Mouse (Mus musculus) induced T-regulatory cell, adult 2 months (primary cell): ENCODE measurements around the gene Hrc.

Source experiments
- DNase-seq: peaks from one replicate; pipeline ENCODE4 v3.0.0-alpha.2; 2012; ENCODE audit warnings: low read depth

Hrc gene

DNA sequence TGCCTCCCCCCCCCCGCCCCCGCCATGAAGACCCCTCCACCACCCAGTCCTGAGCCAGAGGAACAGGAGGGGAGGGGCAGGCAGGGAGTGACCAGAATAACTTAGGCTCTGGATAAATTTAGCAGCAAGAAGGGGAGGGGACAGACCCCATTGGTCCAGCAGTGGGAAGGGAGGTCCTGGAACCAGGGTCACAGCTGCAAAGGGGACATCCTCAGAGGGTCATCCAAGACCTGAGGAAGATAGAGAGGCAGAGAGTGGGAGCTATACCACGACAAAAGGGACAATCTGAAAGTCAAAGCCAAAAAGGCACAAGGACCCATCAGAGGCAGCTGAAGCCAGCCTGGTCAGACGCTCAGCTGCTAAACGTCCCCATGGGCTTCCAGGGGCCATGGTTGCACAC, at the start of gene Hrc:
Gene Hrc (plus strand): TSS at position 235 of the 400 bp plus-strand sequence.
- DNase-seq, result no peak

DNA sequence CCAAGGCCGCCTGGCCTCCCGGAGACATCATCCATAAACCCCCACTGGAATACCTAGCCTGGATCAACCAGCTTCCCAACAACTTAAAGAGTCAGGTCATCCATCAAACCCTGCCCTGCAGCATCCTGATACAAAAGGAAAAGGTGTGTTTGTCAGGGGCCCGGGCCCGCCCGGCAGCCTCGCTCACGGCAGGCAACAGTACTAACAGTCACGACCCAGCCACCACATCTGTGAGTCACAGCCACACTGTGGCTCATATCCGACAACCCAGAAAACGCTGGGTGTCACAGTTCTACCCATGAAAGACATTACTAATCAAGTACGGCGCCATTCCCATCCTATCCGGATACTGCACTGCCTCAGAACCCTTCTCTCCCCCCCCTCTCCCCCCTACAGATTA, 48.6 kb upstream of the Hrc start:
- DNase-seq, result no peak

DNA sequence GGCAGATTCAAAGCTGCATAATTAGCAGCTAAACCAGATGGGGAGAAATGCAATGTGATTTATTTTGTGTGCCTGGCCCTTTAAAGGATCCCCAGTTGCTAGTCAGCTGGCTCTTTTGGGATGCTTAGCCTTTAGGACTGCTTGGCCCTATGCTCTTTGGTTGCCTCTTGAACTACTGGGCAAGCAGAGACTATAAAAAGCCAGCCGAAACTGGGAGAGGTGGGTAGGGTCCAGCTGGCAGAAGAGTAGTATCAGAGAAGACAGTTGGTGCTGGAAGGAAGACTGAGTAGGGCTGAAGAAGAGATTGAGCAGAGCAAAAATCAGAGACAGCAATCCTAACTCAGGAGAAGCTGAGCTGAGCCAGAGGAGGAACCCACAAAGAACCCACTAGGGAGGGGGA, 38.5 kb upstream of the Hrc start:
- DNase-seq, result no peak

DNA sequence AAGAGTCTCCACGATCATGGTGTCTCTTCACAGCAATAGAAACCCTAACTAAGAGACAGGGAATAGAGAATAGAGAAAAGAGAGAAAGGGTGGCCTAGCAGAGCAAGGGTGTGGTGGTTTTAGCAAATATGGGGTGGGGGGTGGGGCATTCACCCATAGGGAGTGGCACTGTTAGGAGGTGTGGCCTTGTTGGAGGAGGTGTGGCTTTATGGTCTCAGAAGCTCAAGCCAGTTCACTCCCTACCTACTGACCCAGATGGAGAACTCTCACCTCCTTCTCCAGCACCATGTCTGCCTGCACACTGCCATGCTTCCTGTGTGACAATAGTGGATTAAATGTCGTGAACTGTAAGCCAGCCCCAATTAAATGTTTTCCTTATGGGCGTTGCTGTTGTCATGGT, 37.5 kb upstream of the Hrc start:
- DNase-seq, result no peak

DNA sequence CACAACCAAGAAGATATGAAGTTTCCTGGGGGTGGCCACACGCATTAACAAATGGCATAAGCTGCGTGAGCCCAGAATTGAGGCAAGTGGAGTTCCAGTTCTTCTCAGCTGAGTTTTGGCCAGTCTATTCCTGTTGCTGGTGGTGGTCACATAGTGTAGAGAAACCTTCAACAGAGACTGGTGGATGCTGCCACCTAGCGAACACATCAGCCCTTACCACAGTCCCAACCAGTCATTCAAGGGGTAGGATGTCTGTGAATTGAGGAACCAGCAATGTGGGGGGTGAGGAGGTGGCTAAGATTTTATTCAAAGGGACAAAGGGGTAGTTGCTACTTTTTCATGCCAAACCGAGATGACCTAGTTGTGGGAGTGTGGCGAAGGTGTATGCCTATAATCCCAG, 35.3 kb upstream of the Hrc start:
- DNase-seq, result peak; percentile 75

DNA sequence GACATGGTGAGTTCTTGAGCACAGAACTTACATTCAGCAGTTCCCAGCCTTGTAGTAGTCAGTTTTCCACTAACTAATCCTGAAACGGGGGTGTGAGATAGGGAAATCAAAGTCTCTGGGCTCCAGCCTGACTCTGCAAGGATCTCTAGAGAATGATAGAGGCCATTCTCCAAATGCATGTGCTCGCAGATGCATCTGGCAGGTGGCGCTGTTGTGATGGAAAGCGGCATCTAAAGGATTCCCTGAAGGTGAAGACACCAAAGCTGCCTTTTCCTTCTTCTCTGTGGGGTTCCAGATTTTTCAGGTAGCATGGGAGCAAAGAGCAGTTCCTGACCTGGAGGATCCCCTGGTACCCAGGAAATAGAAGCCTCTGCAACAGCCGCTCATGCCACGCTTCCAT, 34.8 kb upstream of the Hrc start:
- peak; percentile 75 for DNase-seq

DNA sequence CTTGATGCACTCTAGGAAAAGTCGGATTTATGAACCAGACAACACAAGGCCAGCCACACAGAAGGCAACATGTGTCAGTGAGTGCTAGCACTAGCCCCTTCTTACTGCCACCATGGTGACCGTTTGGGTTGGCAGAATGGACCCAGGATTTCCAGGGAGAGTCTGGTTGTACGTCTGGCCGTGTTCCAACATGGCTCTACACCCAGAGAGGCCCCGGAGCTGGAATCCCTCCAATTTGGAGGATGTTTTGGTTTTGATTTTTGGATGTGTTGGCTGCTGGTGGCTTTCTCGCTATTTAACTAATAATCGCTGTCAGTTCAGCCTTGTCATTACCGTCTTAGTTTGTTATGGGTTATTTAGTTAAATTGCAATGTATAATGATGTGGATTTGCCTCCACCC, 32.5 kb upstream of the Hrc start:
- DNase-seq, result no peak

DNA sequence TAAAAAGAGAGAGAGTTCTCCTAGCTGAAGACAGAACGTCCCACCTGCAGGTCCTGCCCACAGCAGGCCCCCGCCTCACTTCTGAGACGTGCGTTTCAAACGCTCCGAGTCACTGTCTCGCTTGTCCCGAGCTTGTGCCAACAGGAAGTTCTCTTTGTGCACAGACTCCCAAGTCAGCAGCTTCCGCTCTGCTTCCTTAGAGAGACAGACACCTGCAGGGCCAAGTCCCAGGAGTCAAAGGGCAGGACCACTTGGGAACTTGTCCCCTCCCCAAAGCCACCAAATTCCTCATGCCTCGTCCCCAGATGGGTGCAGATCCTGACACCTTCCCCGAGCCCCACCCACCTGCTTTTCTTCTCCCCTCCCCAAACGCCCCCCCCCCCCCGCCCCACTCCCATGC, 30.2 kb upstream of the Hrc start:
- peak; percentile 12 for DNase-seq

DNA sequence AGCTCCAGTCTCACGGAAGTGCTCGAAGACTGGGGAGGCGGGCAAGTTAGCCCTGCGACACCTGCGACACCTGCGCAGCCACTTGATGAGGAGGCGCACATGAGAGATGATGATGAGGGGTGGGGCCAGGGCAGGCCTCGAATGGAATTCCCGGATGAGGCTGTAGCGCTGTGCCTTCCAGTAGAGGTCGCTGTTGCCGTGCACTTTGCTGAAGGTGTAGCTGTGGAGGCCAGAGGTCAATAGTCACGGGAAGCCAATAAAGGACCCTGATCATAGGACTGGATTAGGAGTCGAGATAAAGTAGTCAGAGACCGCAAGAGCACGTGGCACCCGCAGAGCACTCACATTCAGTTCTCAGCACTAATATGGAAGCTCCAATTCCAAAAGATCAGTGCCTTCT, 29.8 kb upstream of the Hrc start:
- DNase-seq, result peak; percentile 81

DNA sequence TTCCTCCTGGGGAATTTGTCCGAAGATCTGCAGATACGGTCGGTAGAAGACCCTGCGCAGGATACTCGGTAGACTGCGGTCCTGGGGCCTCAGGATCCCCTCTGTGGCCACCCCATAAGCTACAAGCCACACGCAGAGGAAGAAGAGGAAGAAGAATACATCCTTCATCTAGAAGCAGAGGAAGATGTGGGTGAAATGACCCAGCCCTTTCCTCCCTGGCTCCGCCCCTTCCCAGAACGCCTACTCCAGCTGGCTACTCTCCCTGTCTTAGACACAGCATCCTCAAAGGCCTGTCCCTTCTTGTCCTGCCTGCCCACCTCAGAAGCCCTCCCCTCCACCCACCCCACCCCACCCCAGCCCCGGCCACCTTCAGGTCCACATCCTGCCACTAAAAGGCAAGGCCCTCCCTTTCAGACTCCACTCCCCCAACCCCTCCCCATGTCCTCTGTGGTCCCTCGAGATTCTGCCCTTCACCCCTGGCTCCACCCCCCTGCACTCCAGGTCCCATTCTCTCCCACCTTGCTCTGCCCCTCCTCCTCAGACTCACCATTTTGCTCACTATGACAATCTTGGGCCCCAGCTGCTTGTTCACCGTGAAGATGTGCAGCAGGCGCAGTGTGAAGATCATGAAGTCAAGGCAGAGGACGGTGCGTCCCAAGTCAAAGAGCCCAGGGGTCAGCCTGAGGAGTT, 26.4 kb upstream of the Hrc start:
- peak; percentile 62 for DNase-seq

DNA sequence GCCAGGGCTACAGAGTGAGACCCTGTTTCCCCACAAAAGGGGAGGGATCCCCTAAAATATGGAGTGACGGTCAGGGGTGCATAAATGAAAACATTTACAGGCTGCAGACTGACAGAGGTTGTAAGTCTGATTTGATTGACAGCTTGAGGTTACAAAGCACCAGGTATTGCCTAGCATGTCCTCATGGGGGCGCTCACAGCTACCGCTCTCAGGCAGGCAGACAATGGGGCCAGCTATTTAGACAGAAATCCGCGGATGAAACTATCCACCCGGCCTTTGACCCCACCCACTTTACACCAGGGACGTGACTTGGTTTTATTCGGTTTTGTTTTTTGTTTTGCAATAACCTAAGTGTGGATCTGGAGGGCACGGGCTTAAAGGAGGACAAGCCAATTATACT, 25.6 kb upstream of the Hrc start:
- peak; percentile 83 for DNase-seq

DNA sequence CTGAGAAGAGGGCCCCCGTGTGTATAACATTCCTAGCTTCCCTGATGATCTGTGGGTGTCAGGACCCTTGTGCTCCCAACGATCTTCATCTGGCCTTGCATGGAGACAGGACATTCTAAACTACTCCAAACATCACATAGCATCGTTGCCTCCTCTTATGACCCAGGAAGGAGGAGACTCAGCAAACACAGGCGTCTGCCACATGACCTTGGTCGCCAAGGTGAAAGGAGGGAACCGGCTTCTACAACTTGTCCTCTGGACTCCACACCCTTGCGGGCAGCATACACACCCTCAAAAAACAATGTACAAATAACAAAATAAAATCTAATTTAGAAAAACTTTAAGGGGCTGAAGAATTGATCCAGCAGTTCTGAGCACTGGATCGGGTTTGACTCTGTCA, 23.1 kb upstream of the Hrc start:
- DNase-seq, result no peak

DNA sequence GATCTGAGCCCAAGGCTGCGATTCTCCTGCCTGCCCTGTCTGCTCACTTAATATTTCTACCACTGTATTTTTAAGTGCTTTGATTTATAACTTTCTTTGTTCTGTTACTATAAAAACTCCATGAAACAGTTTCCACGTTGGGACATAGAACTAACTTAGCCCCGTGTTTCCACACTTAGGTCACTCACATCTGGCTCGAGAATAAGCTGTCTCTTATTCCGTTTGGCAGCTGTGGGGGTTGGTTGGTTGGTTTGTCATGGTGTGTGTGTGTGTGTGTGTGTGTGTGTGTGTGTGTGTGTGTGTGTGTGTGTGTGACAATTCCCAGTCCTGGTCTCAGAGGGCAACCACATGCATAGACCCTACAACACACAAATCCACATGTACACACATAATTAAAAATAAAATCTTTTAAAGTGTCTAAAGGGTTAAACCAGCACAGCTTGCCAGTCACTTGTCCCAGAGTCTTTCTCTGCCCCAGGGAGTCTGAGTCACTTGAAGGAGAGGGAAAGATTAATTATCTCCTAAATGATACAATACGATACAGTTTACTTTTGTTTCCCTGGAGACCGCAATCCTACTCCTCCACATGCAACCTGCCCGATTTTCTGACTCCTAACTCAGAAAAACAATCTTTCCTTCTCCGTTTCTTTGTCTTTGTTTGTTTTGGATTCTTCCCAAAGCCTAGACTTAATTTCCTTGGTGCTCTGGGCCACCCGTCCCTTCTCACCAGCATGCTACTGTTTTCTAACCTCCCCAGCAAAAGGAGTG, 22.2 kb upstream of the Hrc start:
- DNase-seq, result no peak

DNA sequence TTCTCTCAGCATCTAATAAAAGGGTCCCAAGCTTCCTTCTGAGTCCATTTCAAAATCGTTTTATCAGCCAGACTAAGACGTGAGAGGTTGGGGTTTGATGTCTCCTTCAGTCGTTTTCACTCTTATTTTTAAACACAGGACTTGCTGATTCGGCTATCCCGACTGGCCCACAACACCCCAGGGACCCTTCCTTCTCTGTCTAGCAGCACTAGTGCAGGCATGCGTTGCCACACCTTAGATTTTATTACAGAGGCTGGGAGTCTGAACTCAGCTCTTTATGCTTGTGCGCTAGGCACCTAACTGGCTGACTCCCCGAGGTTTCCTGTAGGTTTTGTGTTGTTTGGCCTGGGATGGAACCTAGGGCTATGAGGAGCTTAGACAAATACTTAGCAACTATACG, 21.6 kb upstream of the Hrc start:
- no peak for DNase-seq

DNA sequence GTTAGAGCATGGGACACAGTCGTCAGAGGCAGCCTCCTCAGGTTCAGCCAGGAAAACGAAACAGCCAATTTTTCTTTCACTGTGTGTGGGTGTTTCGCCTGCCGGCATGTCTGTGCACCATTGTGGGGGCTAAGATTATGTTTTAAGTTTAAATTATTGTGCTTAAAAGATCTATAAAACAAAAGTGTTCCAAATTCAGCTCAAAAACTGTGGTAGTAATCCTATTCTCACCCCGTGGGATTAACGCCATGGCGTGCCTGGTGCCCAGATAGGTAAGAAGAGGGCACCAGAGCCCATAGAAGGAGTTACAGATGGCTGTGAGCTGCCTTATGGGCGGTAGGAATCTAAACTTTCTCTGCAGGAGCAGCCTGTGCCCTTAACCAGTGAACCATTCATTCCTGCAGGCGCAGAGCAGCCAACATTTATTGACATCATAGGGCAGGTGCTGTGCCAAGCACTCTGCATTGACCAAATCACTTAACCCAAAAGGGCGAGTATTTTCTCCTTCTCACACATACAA, 19.8 kb upstream of the Hrc start:
- DNase-seq, result no peak

DNA sequence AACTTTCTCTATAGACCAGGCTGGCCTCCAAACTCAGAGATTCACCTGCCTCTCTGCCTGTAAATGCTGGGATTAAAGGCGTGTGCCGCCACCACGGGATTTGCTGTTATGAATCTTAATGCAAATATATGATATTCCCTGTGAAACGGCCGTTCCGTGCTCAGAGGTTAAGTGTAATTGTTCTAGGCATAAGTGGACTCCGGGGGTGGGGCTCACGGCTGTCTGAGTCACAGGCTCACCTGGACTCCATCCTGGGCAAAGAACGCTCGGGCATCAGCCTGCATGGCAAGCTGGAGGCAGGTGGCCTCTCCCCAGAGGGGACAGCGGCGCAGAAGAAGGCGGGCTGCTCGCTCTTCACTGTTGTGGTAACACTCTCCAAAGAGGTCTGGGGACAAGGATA, 18.6 kb upstream of the Hrc start:
- DNase-seq, result no peak

DNA sequence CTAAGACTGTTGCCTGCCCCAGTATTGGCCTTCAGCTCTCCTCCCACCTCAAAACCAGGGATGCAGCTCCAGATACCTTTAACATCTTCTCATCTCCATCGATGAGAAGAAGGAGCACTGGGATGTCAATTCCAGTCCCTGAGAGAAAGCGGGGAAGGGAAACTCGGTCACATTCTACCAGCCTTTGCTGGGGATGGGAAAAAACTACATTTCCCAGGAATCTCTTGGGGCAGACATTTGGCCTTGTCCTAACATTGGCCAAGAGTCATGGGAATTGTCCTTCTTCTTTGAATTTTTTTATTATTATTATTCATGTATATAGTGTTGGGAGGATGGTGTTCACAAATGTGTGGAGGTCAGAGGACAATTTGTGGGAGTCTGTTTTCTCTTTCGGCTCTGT, 12.8 kb upstream of the Hrc start:
- DNase-seq, result no peak

DNA sequence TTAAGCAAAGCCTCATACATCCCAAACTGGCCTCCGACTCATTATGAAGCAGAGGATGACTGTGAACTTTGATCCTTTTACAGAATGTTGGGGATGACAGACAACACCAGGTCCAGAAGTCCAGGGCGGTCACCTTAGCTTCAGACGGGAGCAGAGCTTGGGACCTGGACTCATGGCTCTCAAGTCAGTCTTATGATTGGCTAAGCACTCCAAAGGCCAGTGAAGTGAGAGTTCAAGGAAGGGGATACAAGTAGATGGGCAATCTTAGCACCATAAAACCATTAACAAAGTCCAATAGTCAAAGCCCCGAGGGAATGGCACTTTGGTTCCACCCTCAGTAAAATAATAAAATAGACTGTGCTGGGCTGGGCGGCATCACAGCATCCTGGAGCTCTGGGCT, 12.0 kb upstream of the Hrc start:
- DNase-seq, result no peak

DNA sequence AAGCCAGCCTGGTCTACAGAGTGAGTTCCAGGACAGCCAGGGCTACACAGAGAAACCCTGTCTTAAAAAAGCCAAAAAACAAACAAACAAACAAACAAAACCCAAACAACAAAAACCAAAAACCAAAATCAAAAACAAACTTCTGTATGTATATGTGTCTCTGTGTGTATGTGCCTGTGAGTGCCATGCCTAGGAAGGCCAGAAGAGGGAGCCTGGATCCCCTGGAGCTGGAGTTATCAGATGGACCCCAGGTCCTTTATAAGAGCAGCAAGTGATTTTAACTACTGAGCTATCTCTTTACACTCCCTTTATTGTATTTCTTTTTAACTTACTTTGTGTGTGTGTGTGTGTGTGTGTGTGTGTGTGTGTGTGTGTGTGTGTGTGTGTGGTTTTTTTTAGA, 9.3 kb upstream of the Hrc start:
- peak; percentile 34 for DNase-seq

DNA sequence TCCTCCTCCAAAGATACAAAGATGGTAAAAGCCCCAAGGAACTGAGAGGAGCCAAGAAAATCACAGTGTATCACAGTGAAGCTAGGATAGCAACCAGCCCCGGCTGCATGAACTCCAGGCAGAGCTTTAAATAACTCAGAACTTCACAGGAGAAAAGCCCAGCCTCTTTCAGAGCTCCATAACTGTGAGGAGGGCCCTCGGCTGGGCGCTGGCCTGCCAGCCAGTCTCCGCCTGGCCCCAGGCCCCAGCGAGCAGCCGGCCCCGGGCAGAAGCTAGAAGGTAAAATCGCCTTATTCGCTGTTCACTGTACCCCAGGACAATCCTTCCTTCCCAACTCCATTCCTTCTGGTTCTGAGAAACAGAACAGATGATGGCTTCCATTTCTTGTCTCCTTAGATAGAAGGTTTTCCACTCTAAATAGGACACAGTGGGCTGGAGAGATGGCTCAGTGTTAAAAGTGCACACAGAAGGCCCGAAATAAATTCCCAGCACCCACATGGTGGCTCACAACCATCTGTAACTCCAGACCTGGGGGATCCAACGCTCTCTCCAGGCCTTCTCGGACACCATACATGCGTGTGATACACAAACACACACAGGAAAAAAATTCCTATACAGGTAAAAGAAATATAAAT, 6.1 kb upstream of the Hrc start:
- DNase-seq, result no peak

DNA sequence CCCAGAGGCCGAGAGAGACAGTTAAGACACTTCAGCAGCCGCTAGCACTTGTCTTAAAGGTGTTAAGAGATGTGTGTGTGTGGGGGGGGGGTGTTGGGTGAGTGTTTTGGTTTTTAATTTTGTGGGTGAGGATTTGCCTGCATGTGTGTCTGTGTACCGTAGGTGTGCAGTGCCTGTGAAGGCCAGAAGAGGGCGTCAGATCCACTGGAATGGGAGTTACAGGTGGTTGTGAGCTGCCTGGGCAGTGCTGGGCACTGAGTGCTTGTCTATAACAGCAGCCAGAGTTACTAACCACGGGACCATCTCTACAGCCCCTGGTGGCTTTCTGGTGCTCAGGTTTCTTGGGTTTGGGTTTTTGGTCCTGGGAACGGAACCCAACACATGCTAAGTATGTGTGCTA, 3.6 kb upstream of the Hrc start:
- peak; percentile 42 for DNase-seq

DNA sequence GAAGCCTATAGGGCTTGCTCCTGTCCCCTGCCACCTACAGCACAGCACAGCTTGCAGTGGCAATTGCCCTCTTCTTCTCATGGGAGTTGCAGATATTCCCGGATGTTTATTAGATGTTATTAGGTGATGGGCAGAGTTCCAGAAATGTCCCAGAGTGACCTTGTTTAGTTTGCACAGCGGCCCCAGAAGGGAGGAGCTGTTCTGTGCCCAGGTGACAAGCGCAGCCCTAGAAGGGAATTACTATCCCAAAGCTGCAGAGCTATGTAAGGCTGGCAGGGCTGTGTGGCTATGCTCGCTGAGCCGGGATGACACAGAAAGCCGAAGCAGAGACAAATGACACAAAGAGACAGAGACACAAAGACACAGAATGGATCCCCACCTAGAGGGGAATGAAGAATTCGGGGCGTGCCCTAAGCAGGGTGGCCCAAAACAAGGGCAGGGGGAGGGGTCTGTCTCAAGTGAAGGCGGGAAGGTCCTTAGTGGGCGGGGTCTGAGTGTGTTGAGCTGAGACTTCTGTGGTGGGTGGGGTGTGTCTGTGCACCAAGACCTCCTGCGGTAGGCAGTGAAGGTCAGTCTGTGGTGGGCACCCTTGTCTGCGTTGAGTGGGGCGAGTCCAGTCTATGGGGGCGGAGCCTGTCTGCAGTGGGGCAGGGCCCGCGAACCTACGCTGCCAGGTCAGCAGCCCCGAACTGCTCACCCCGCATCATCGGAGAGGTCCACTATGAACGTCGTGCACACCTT, 2.2 kb upstream of the Hrc start:
- peak; percentile 78 for DNase-seq
